Mouse (Mus musculus) CH12.LX (cell line): Measurements from ENCODE around the gene Pias4. TPM values are rescaled to one million over a fixed set of nuclear protein-coding genes. Genes with fewer than 3 reads are reported as not detected.

Experiments
- DNase-seq: peaks from one replicate; pipeline ENCODE4 v3.0.0-alpha.2; 2013; ENCODE audit errors: extremely low read depth
- H3K27ac ChIP-seq: 2 replicates; pipeline ENCODE4 v1.5.1; 2012; ENCODE audit warnings: low read depth, mild to moderate bottlenecking, control low read depth, moderate library complexity; ENCODE audit not compliant: insufficient read depth
- H3K27me3 ChIP-seq: replicated peaks from 2 replicates; pipeline ENCODE3; 2012; ENCODE audit warnings: inconsistent platforms
- H3K36me3 ChIP-seq, 2 experiments: replicated peaks in 1 of 2; 2 replicates each; pipeline versions ENCODE3 to v1.6.1; 2012; ENCODE audit warnings: inconsistent platforms in 1 of 2, low read length in 1 of 2, mild to moderate bottlenecking in 1 of 2, mixed read lengths in 1 of 2, moderate library complexity in 1 of 2; ENCODE audit not compliant: control insufficient read depth in 1 of 2, insufficient read depth in 1 of 2
- H3K4me1 ChIP-seq, 2 experiments: 2 replicates each; pipeline ENCODE4 v1.6.1; 2012; ENCODE audit warnings: inconsistent platforms in 1 of 2, moderate library complexity in 1 of 2; ENCODE audit not compliant: insufficient read depth in 2 of 2, control insufficient read depth in 1 of 2
- H3K4me2 ChIP-seq: 2 replicates; pipeline ENCODE4 v1.6.1; 2012; ENCODE audit warnings: low read depth, mild to moderate bottlenecking, control low read depth; ENCODE audit not compliant: poor library complexity, insufficient read depth, severe bottlenecking
- H3K4me3 ChIP-seq, 3 experiments: fragments of 150-350 bp in 1 of 3; sonication (generic) in 1 of 3; replicated peaks in 1 of 3; 2 replicates each; pipeline versions ENCODE3 to v1.5.1; 2011 to 2012; ENCODE audit warnings: low read depth in 2 of 3, low read length in 2 of 3, mild to moderate bottlenecking in 2 of 3, moderate library complexity in 2 of 3, control low read depth in 1 of 3, improper control_type of control experiment in 1 of 3, inconsistent platforms in 1 of 3, mixed read lengths in 1 of 3; ENCODE audit not compliant: poor library complexity in 1 of 3
- H3K79me2 ChIP-seq: replicated peaks from 2 replicates; pipeline ENCODE4 v1.6.1; 2012; ENCODE audit warnings: mild to moderate bottlenecking, moderate library complexity; ENCODE audit not compliant: control insufficient read depth, poor library complexity, insufficient read depth, severe bottlenecking; ENCODE audit errors: extremely low read depth
- H3K9ac ChIP-seq: 2 replicates; pipeline ENCODE4 v1.6.1; 2012; ENCODE audit warnings: low read depth, mild to moderate bottlenecking, control low read depth, moderate library complexity; ENCODE audit not compliant: insufficient read depth
- H3K9me3 ChIP-seq: replicated peaks from 2 replicates; pipeline ENCODE3; 2012; ENCODE audit warnings: low read length, inconsistent platforms, mixed read lengths
- CHD2 ChIP-seq: IDR thresholded peaks from 2 replicates; pipeline ENCODE4 v1.6.1; 2011; ENCODE audit warnings: low read length, improper control_type of control experiment
- CTCF ChIP-seq, 2 experiments: IDR thresholded peaks in 1 of 2; conservative IDR thresholded peaks in 1 of 2; 2 replicates each; pipeline ENCODE4 v1.5.1; 2011 to 2012; ENCODE audit warnings: low read depth in 2 of 2, low read length in 2 of 2, improper control_type of control experiment in 1 of 2, inconsistent platforms in 1 of 2, mild to moderate bottlenecking in 1 of 2, moderate library complexity in 1 of 2
- E2F4 ChIP-seq: IDR thresholded peaks from 2 replicates; pipeline ENCODE4 v1.6.1; 2011; ENCODE audit warnings: low read depth, low read length, improper control_type of control experiment; ENCODE audit not compliant: insufficient replicate concordance
- ETS1 ChIP-seq: conservative IDR thresholded peaks from 2 replicates; pipeline ENCODE4 v1.6.1; 2012; ENCODE audit warnings: low read depth, mild to moderate bottlenecking, inconsistent platforms, low read length, improper control_type of control experiment, moderate library complexity
- HCFC1 ChIP-seq: IDR thresholded peaks from 2 replicates; pipeline ENCODE4 v1.6.1; 2012; ENCODE audit warnings: low read depth, mild to moderate bottlenecking, inconsistent platforms, low read length, improper control_type of control experiment
- JUND ChIP-seq: conservative IDR thresholded peaks from 2 replicates; pipeline ENCODE4 v1.6.1; 2011; ENCODE audit warnings: low read depth, low read length, improper control_type of control experiment
- MEF2A ChIP-seq: IDR thresholded peaks from 2 replicates; pipeline ENCODE4 v1.6.1; 2014; ENCODE audit warnings: low read depth, mild to moderate bottlenecking, inconsistent platforms, low read length, improper control_type of control experiment, borderline replicate concordance
- MYC ChIP-seq: IDR thresholded peaks from 2 replicates; pipeline ENCODE4 v1.6.1; 2011; ENCODE audit warnings: low read depth, mild to moderate bottlenecking, improper control_type of control experiment, low read length
- PAX5 ChIP-seq: IDR thresholded peaks from 2 replicates; pipeline ENCODE4 v1.6.1; 2012; ENCODE audit warnings: low read length, inconsistent platforms, mixed read lengths
- RCOR1 ChIP-seq: conservative IDR thresholded peaks from 2 replicates; pipeline ENCODE4 v1.6.1; 2012; ENCODE audit warnings: low read depth, mild to moderate bottlenecking, inconsistent platforms, low read length, improper control_type of control experiment
- SIN3A ChIP-seq: IDR thresholded peaks from 2 replicates; pipeline ENCODE4 v1.6.1; 2012; ENCODE audit warnings: low read length, improper control_type of control experiment, inconsistent platforms
- TCF12 ChIP-seq: IDR thresholded peaks from 2 replicates; pipeline ENCODE4 v1.6.1; 2014; ENCODE audit warnings: low read depth, mild to moderate bottlenecking, inconsistent platforms, low read length, improper control_type of control experiment
- ZNF384 ChIP-seq: IDR thresholded peaks from 2 replicates; pipeline ENCODE4 v1.6.1; 2012; ENCODE audit warnings: low read depth, low read length, improper control_type of control experiment, inconsistent platforms
- dilution Hi-C: fragments of 300-500 bp; cut with MboI; formaldehyde crosslinking; loops from 2 replicates; pipeline ENCODE4 v1.14.3; 2020; ENCODE audit warnings: low sequenced_read_pairs; ENCODE audit not compliant: extremely low pct_unique_long_range_greater_than_20kb, extremely low pct_ligation_motif_present
- in situ Hi-C: fragments of 300-500 bp; cut with MboI; formaldehyde crosslinking; loops from 3 replicates; pipeline ENCODE4 v1.14.3; 2019; ENCODE audit warnings: low sequenced_read_pairs, low pct_ligation_motif_present, low pct_unique_long_range_greater_than_20kb, mixed read lengths
- polyA plus RNA-seq: library from polyadenylated mRNA; unstranded; fragments of >175 nt; gene quantifications from 2 replicates; pipeline ENCODE4 v1.2.1, GENCODE M21; 2012; ENCODE audit warnings: low read depth; ENCODE audit not compliant: insufficient read length
- total RNA-seq, 2 experiments: library from RNA; depleted of rRNA; stranded (reverse); fragments of 300-350 nt in 1 of 2; fragments of >200 nt in 1 of 2; gene quantifications; 2 replicates each; pipeline ENCODE4 v1.2.3; 2012 to 2014

Gene Pias4
- total and polyA plus RNA-seq, 3 experiments = 15.3 to 33.5 (median 26.6) TPM

- dilution Hi-C loops = no loop called here
- Histone ChIP-seq H3K4me1 (peaks cover 23 to 65% of the 10 kb centered on the region in 2 experiments), H3K4me2 (peak overlapping the region; percentile 77), H3K36me3 (peaks cover 18 to 47% of the 10 kb centered on the region in 2 experiments), H3K27ac (0 out of 2 replicates have a peak overlapping the region, but pooled peaks have one; percentile 16), H3K9me3 (no peaks in the 10 kb centered on the region), H3K9ac (peak overlapping the region; percentile 96; the same call in 1 of the 2 replicates), H3K27me3 (no peaks in the 10 kb centered on the region), H3K4me3 (peak overlapping the region; percentile 23 to 90 (median 77)), H3K79me2 (peaks cover 71% of the 10 kb centered on the region)
- DNase-seq = no peak
- in situ Hi-C loops = no loop called here
- no peak for TF ChIP-seq CHD2
- TF ChIP-seq RCOR1 = no peak
- no peak for TF ChIP-seq E2F4
- no peak for TF ChIP-seq TCF12
- no peak for TF ChIP-seq JUND
Observed at GRCm38 (mm10) chr10:81140005-81140404, 27.7 kb downstream of the Pias4 start.

- peaks cover 23 to 64% of the 10 kb centered on the region in 2 experiments for H3K4me1 ChIP-seq
- no peak overlapping the region for H3K27ac ChIP-seq
Observed at GRCm38 (mm10) chr10:81139529-81139846, 28.2 kb downstream of the Pias4 start.

DNA sequence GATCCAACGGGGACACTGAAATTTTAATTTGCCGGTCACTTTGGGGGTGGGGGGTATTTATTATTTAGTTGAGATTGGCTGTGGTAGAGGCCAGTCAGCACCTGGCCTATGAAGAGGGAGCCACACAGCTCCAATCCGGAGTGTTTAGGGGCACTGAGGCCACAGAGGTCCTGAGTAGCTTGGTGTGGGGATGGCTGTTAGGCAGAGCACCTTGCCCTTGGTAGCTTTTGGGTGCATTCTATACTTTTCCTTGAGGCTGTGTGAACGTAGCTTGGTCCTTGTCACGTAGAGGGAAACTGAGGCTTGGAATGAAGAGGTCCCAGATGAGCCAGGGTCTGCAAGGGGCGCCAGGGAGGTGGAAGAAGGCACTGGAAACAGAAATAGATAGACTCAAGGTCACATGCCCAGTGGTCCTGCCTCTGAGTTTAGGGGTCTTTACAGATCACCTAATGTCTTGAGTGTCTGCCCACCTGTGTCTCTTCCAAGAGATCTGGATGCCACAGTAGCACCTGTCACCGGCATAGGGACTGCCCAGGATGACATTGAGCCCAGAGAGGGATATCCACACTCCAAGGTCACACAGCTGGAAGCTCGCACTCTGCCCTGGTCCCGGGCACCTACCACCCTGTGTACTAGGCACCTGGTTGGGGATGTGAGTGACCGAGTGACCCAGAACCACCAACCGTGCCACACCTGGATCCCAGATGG, 28.7 kb downstream of the Pias4 start:
- TF ChIP-seq PAX5 = no peak
- no peak for TF ChIP-seq HCFC1
- no peak for TF ChIP-seq CTCF (conservative IDR thresholded peaks at IDR 0.05 in 1 of 2, IDR thresholded peaks at IDR 0.05 in 1 of 2; ENCODE audit: low read depth in 2 of 2, low read length in 2 of 2)
- TF ChIP-seq MYC = no peak
- no peak for TF ChIP-seq ZNF384
- TF ChIP-seq SIN3A = peak; percentile 24; the same call in 1 of the 2 replicates
- TF ChIP-seq MEF2A = no peak
- H3K27me3 ChIP-seq = no peaks in the 10 kb centered on the region
- peaks cover 25 to 64% of the 10 kb centered on the region in 2 experiments for H3K4me1 ChIP-seq
- no peaks in the 10 kb centered on the region for H3K9me3 ChIP-seq
- peaks cover 61% of the 10 kb centered on the region for H3K79me2 ChIP-seq
- H3K9ac ChIP-seq = peak overlapping the region; percentile 96
- peak overlapping the region; percentile 77 for H3K4me2 ChIP-seq
- peak overlapping the region; percentile 77 to 90 (median 85) for H3K4me3 ChIP-seq
- DNase-seq = no peak
- in situ Hi-C loops = no loop called here
- dilution Hi-C loops = no loop called here
- H3K36me3 ChIP-seq = peaks cover 8 to 37% of the 10 kb centered on the region in 2 experiments
- no peak overlapping the region for H3K27ac ChIP-seq

More at GRCm38 (mm10) chr10:81139529-81139846, 28.2 kb downstream of the Pias4 start:
- in situ Hi-C loops (no loop called here), dilution Hi-C loops (no loop called here)
- Histone ChIP-seq H3K79me2 (peaks cover 66% of the 10 kb centered on the region), H3K4me3 (peak overlapping the region; percentile 77 to 90 (median 85)), H3K27me3 (no peaks in the 10 kb centered on the region), H3K9ac (peak overlapping the region; percentile 96; the same call in 1 of the 2 replicates), H3K36me3 (peaks cover 13 to 42% of the 10 kb centered on the region in 2 experiments), H3K4me2 (peak overlapping the region; percentile 77), H3K9me3 (no peaks in the 10 kb centered on the region)
- DNase-seq = no peak
- TF ChIP-seq ETS1 (no peak), HCFC1 (no peak), SIN3A (0 out of 2 replicates have a peak, but pooled peaks have one; percentile 18), CTCF (conservative IDR thresholded peaks at IDR 0.05 in 1 of 2, IDR thresholded peaks at IDR 0.05 in 1 of 2; ENCODE audit: low read depth in 2 of 2, low read length in 2 of 2) (no peak)
